Mouse (Mus musculus): Measurements from ENCODE around the gene Hbq1a. TPM values are rescaled to one million over a fixed set of nuclear protein-coding genes. Genes with fewer than 3 reads are reported as not detected.

Gene Hbq1a
- total and polyA plus RNA-seq, 3 experiments: not detected

DNA sequence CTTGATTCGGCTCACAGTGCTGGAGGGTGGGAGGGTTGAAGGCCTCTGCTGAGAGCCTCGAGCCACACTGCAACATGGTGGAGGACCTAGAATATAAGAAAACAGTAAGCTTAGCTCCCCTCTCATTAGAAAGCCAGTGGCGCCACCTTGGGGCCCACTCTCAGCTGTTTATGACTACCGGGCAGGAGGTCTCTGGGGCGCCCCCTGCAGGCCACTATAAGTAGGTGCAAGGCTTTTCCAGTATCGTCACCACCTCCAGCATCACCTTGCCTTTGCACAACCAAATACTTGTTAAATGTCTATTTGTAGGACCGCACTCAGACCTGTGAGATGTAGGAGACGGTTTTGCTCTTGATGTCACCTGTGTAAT, 21.3 kb downstream of the Hbq1a start (continued):
- TF ChIP-seq ZMIZ1 (IDR thresholded peaks at IDR 0.05; ENCODE audit: low read depth, low read length): no peak
- no peak for TF ChIP-seq SIN3A (IDR thresholded peaks at IDR 0.05; ENCODE audit: low read length)
- TF ChIP-seq MAX (IDR thresholded peaks at IDR 0.05; ENCODE audit: low read length): peak; percentile 80
- TF ChIP-seq JUN (IDR thresholded peaks at IDR 0.05; ENCODE audit: insufficient read depth, low read depth, low read length): no peak
- TF ChIP-seq RAD21 (IDR thresholded peaks at IDR 0.05; ENCODE audit: low read depth, low read length): peak; percentile 94
- TF ChIP-seq NRF1 (IDR thresholded peaks at IDR 0.05; ENCODE audit: low read depth, low read length): no peak
- TF ChIP-seq MAZ (IDR thresholded peaks at IDR 0.05; ENCODE audit: low read depth, low read length): no peak; the same call in 1 of the 2 replicates
- peak; percentile 45; the same call in 1 of the 2 replicates for TF ChIP-seq TCF12 (IDR thresholded peaks at IDR 0.05; ENCODE audit: low read depth, low read length)
- TF ChIP-seq ZKSCAN1 (IDR thresholded peaks at IDR 0.05; ENCODE audit: borderline replicate concordance, low read depth, low read length): no peak
- 0 out of 2 replicates have a peak, but pooled peaks have one; percentile 7 for TF ChIP-seq USF2 (conservative IDR thresholded peaks at IDR 0.05; ENCODE audit: low read depth, low read length)
- peak; percentile 98 to 100 for TF ChIP-seq CTCF (conservative IDR thresholded peaks at IDR 0.05 in 1 of 2, IDR thresholded peaks at IDR 0.05 in 1 of 2; ENCODE audit: low read depth in 2 of 2, low read length in 2 of 2)
- peak; percentile 37; the same call in 1 of the 2 replicates for TF ChIP-seq MXI1 (IDR thresholded peaks at IDR 0.05; ENCODE audit: low read depth, low read length)
- no peak for TF ChIP-seq EP300 (IDR thresholded peaks at IDR 0.05; ENCODE audit: low read length)
- TF ChIP-seq ZC3H11A (IDR thresholded peaks at IDR 0.05; ENCODE audit: low read depth, low read length): peak; percentile 63
- TF ChIP-seq GABPA (IDR thresholded peaks at IDR 0.05; ENCODE audit: insufficient replicate concordance, low read depth, low read length): no peak
- TF ChIP-seq KAT2A (IDR thresholded peaks at IDR 0.05; ENCODE audit: insufficient replicate concordance, low read length): no peak

- in situ Hi-C loops (cut with MboI; ENCODE audit: low pct_ligation_motif_present, low pct_unique_long_range_greater_than_20kb, low sequenced_read_pairs) (loop anchor here (5.0 to 25.0 kb wide), 2 partner anchors 37 to 337 kb away; partner anchors contain the start of gene Hbq1b), dilution Hi-C loops (cut with MboI; ENCODE audit: extremely low pct_ligation_motif_present, extremely low pct_unique_long_range_greater_than_20kb, low sequenced_read_pairs) (no loop called here)
- Histone ChIP-seq H3K4me1 (ENCODE audit: control insufficient read depth in 1 of 2, insufficient read depth in 2 of 2) (peaks cover 3 to 17% of the 10 kb centered on the region in 2 experiments; a peak in 3 of 4 replicates), H3K4me2 (ENCODE audit: insufficient read depth, low read depth, poor library complexity, severe bottlenecking) (peak overlapping the region; percentile 96), H3K9me3 (replicated peaks; ENCODE audit: low read length) (no peaks in the 10 kb centered on the region), H3K9ac (ENCODE audit: insufficient read depth, low read depth) (peak overlapping the region; percentile 64), H3K27ac (ENCODE audit: insufficient read depth, low read depth) (no peak overlapping the region), H3K79me2 (replicated peaks; ENCODE audit: control insufficient read depth, extremely low read depth, insufficient read depth, poor library complexity, severe bottlenecking) (no peaks in the 10 kb centered on the region), H3K27me3 (replicated peaks) (peaks cover 15% of the 10 kb centered on the region), H3K36me3 (replicated peaks in 1 of 2; ENCODE audit: control insufficient read depth in 1 of 2, insufficient read depth in 1 of 2, low read length in 1 of 2) (no peaks in the 10 kb centered on the region), H3K4me3 (replicated peaks in 1 of 3; ENCODE audit: low read depth in 2 of 3, low read length in 2 of 3, poor library complexity in 1 of 3) (peak overlapping the region; percentile 15 to 58 (median 33))
- DNase-seq (ENCODE audit: extremely low read depth): peak; percentile 94
- peak; percentile 41; the same call in 1 of the 2 replicates for TF ChIP-seq POLR2A (IDR thresholded peaks at IDR 0.05; ENCODE audit: low read depth, low read length)
- TF ChIP-seq ELF1 (IDR thresholded peaks at IDR 0.05; ENCODE audit: low read depth, low read length): peak; percentile 68; the same call in 1 of the 2 replicates
- peak; percentile 90 to 99 for TF ChIP-seq CTCF (conservative IDR thresholded peaks at IDR 0.05 in 1 of 2, IDR thresholded peaks at IDR 0.05 in 1 of 2; ENCODE audit: low read depth in 2 of 2, low read length in 2 of 2)
- TF ChIP-seq TCF12 (IDR thresholded peaks at IDR 0.05; ENCODE audit: low read depth, low read length): no peak; the same call in none of the 2 replicates
- 0 out of 2 replicates have a peak, but pooled peaks have one; percentile 11 for TF ChIP-seq MAFK (IDR thresholded peaks at IDR 0.05; ENCODE audit: insufficient replicate concordance, low read length)
- TF ChIP-seq RCOR1 (conservative IDR thresholded peaks at IDR 0.05; ENCODE audit: low read depth, low read length): no peak
- TF ChIP-seq RAD21 (IDR thresholded peaks at IDR 0.05; ENCODE audit: low read depth, low read length): peak; percentile 94
- no peak for TF ChIP-seq ETS1 (conservative IDR thresholded peaks at IDR 0.05; ENCODE audit: low read depth, low read length)
- TF ChIP-seq SIN3A (IDR thresholded peaks at IDR 0.05; ENCODE audit: low read length): peak; percentile 66
- TF ChIP-seq ZKSCAN1 (IDR thresholded peaks at IDR 0.05; ENCODE audit: borderline replicate concordance, low read depth, low read length): no peak
- TF ChIP-seq KAT2A (IDR thresholded peaks at IDR 0.05; ENCODE audit: insufficient replicate concordance, low read length): 0 out of 2 replicates have a peak, but pooled peaks have one; percentile 26
- peak; percentile 78 for TF ChIP-seq SMC3 (IDR thresholded peaks at IDR 0.05; ENCODE audit: low read depth, low read length)
- no peak for TF ChIP-seq ZMIZ1 (IDR thresholded peaks at IDR 0.05; ENCODE audit: low read depth, low read length)
- peak; percentile 31; the same call in 1 of the 2 replicates for TF ChIP-seq EP300 (IDR thresholded peaks at IDR 0.05; ENCODE audit: low read length)
- TF ChIP-seq CHD2 (IDR thresholded peaks at IDR 0.05; ENCODE audit: low read length): 0 out of 2 replicates have a peak, but pooled peaks have one; percentile 39
- TF ChIP-seq TBP (conservative IDR thresholded peaks at IDR 0.05; ENCODE audit: low read depth, low read length): 0 out of 2 replicates have a peak, but pooled peaks have one; percentile 56
- peak; percentile 65; the same call in 1 of the 2 replicates for TF ChIP-seq NELFE (IDR thresholded peaks at IDR 0.05; ENCODE audit: low read depth, low read length)
- 0 out of 2 replicates have a peak, but pooled peaks have one; percentile 52 for TF ChIP-seq MYC (IDR thresholded peaks at IDR 0.05; ENCODE audit: low read depth, low read length)
- TF ChIP-seq MEF2A (IDR thresholded peaks at IDR 0.05; ENCODE audit: borderline replicate concordance, low read depth, low read length): peak; percentile 41; the same call in 1 of the 2 replicates
- peak; percentile 73; the same call in 1 of the 2 replicates for TF ChIP-seq MAZ (IDR thresholded peaks at IDR 0.05; ENCODE audit: low read depth, low read length)
- TF ChIP-seq IRF4 (IDR thresholded peaks at IDR 0.05; ENCODE audit: low read depth, low read length): peak; percentile 68
- TF ChIP-seq BHLHE40 (IDR thresholded peaks at IDR 0.05; ENCODE audit: low read depth, low read length): 0 out of 2 replicates have a peak, but pooled peaks have one; percentile 19
- TF ChIP-seq MAX (IDR thresholded peaks at IDR 0.05; ENCODE audit: low read length): peak; percentile 69; the same call in 1 of the 2 replicates
- TF ChIP-seq HCFC1 (IDR thresholded peaks at IDR 0.05; ENCODE audit: low read depth, low read length): peak; percentile 11
- no peak; the same call in 1 of the 2 replicates for TF ChIP-seq USF2 (conservative IDR thresholded peaks at IDR 0.05; ENCODE audit: low read depth, low read length)
- TF ChIP-seq PAX5 (IDR thresholded peaks at IDR 0.05; ENCODE audit: low read length): no peak
- TF ChIP-seq JUN (IDR thresholded peaks at IDR 0.05; ENCODE audit: insufficient read depth, low read depth, low read length): no peak
Observed at GRCm38 (mm10) chr11:32324609-32325008, 24.7 kb downstream of the Hbq1a start.

All from CH12.LX (cell line).